ENCODE assay signal across 29 mouse cellular contexts in the genomic region with DNA sequence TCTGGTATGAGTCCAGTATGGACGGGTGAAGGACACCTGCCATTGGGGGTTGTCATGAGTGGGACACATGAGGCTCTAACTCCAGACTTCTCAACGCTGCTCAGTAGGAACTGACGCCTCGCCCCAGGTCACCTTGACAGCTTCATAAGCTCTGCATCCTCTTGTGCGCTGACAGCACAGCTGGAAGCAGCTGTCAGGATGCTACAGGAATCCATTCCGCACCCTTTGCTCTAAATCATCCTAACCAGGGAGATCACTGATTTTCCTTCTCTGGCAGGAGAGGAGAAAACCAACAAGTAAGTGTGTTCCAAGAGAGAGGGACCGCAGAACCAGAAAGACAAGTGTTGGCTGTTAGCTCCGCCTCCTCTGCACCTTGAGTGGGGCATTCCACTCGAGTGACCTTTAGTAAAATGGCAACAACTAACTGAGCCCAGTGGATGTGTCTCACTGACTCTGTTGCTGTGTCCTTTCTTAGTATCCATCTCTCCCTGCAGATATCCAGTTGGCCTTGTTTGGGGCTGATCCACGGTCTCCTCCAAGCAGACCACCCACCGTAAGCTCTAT.
DNase-seq lines count a peak whose midpoint lies in the region; ATAC-seq and TF ChIP-seq lines count a peak whose summit lies in the region.
"Had no signal": no experiment of that assay in that cellular context is flagged by ENCODE, and none has a peak within 500 bp of the region (broad histone marks: within the 10 kb centered on the region; RNA-seq: fewer than 3 reads in every experiment).

No protein-coding gene starts in this region.

- WGBS in intestine, embryonic 14.5 days, result 51% methylated on average over 11 of the region's 11 CpGs
- 77% methylated on average over 11 of the region's 11 CpGs for WGBS in intestine, postnatal 0 days
- WGBS in lung, embryonic 15.5 days, result 62% methylated on average over 11 of the region's 11 CpGs
- 58% methylated on average over 11 of the region's 11 CpGs for WGBS in lung, postnatal 0 days
- WGBS in stomach, embryonic 16.5 days, result 63% methylated on average over 11 of the region's 11 CpGs

- peak; percentile 59 for DNase-seq in intestine, embryonic 14.5 days (ENCODE audit: low spot score)
- DNase-seq in lung, postnatal 10 days, result no peak
- peak; percentile 38 for DNase-seq in lung, postnatal 0 days (ENCODE audit: low spot score)
- no peak for DNase-seq in cerebellum, adult 9-10 months
- no peak for DNase-seq in layer of hippocampus, postnatal 10 days (ENCODE audit: low spot score in 2 of 2)
- DNase-seq: adrenal gland, postnatal 14 days; cerebellum, adult 11 months; cerebellum, postnatal 10 days; gastrocnemius, adult 2 months; gastrocnemius, postnatal 36 days; kidney, adult 18-20 months; layer of hippocampus, adult 9-11 months; retina, postnatal 1 day; right cerebral cortex, postnatal 25 days had no signal

- no peaks in the 10 kb centered on the region for H3K36me3 ChIP-seq in intestine, embryonic 14.5 days (ENCODE audit: control insufficient read depth, insufficient read depth, low read length)
- H3K36me3 ChIP-seq in intestine, postnatal 0 days (ENCODE audit: control insufficient read depth, insufficient read depth), result no peaks in the 10 kb centered on the region
- no peaks in the 10 kb centered on the region for H3K36me3 ChIP-seq in lung, embryonic 15.5 days
- H3K36me3 ChIP-seq in lung, postnatal 0 days (ENCODE audit: insufficient read depth, low read length), result no peaks in the 10 kb centered on the region
- H3K36me3 ChIP-seq in stomach, embryonic 16.5 days (ENCODE audit: control insufficient read depth, insufficient read depth, low read length), result no peaks in the 10 kb centered on the region
- H3K36me3 ChIP-seq: embryonic facial prominence, embryonic 13.5 days; forebrain, embryonic 10.5 days; forebrain, embryonic 15.5 days; heart, embryonic 15.5 days; limb, embryonic 12.5 days; liver, embryonic 15.5 days; midbrain, embryonic 10.5 days; midbrain, embryonic 15.5 days; neural tube, embryonic 15.5 days had no signal

- H3K9me3 ChIP-seq in intestine, embryonic 14.5 days (ENCODE audit: control insufficient read depth, low read length), result no peaks in the 10 kb centered on the region
- no peaks in the 10 kb centered on the region for H3K9me3 ChIP-seq in intestine, postnatal 0 days (ENCODE audit: control insufficient read depth)
- H3K9me3 ChIP-seq in lung, embryonic 15.5 days, result no peaks in the 10 kb centered on the region
- H3K9me3 ChIP-seq in lung, postnatal 0 days (ENCODE audit: low read length), result no peaks in the 10 kb centered on the region
- H3K9me3 ChIP-seq in stomach, embryonic 16.5 days (replicated peaks; ENCODE audit: control insufficient read depth, low read length), result no peaks in the 10 kb centered on the region
- H3K9me3 ChIP-seq: embryonic facial prominence, embryonic 13.5 days; forebrain, embryonic 15.5 days; heart, embryonic 15.5 days; limb, embryonic 12.5 days; liver, embryonic 15.5 days; midbrain, embryonic 15.5 days; neural tube, embryonic 15.5 days had no signal

- no peak for TF ChIP-seq CTCF in intestine, postnatal 0 days (IDR thresholded peaks at IDR 0.05; ENCODE audit: low read depth)
- TF ChIP-seq CTCF in lung, postnatal 0 days (IDR thresholded peaks at IDR 0.05), result no peak

- no peak overlapping the region for H3K4me3 ChIP-seq in intestine, embryonic 14.5 days (ENCODE audit: low read depth, low read length)
- H3K4me3 ChIP-seq in intestine, postnatal 0 days (ENCODE audit: low read depth, low read length), result no peak overlapping the region
- no peak overlapping the region for H3K4me3 ChIP-seq in lung, embryonic 15.5 days
- H3K4me3 ChIP-seq in lung, postnatal 0 days (ENCODE audit: low read depth, low read length), result no peak overlapping the region
- H3K4me3 ChIP-seq in stomach, embryonic 16.5 days (replicated peaks; ENCODE audit: low read length), result no peak overlapping the region
- H3K4me3 ChIP-seq: embryonic facial prominence, embryonic 13.5 days; forebrain, embryonic 10.5 days; forebrain, embryonic 15.5 days; gastrocnemius, adult 2 months; heart, embryonic 15.5 days; left cerebral cortex, adult 2 months; limb, embryonic 12.5 days; liver, embryonic 15.5 days; midbrain, embryonic 10.5 days; midbrain, embryonic 15.5 days; neural tube, embryonic 15.5 days had no signal

- no peaks in the 10 kb centered on the region for H3K27me3 ChIP-seq in intestine, embryonic 14.5 days (replicated peaks; ENCODE audit: control insufficient read depth, insufficient read depth, low read length)
- no peaks in the 10 kb centered on the region for H3K27me3 ChIP-seq in intestine, postnatal 0 days (replicated peaks; ENCODE audit: control insufficient read depth, insufficient read depth, low read length)
- no peaks in the 10 kb centered on the region for H3K27me3 ChIP-seq in lung, embryonic 15.5 days
- no peaks in the 10 kb centered on the region for H3K27me3 ChIP-seq in lung, postnatal 0 days (replicated peaks; ENCODE audit: insufficient read depth, low read length)
- no peaks in the 10 kb centered on the region for H3K27me3 ChIP-seq in stomach, embryonic 16.5 days (ENCODE audit: control insufficient read depth, insufficient read depth, low read length)
- H3K27me3 ChIP-seq: embryonic facial prominence, embryonic 13.5 days; forebrain, embryonic 15.5 days; heart, embryonic 15.5 days; limb, embryonic 12.5 days; liver, embryonic 15.5 days; midbrain, embryonic 15.5 days; neural tube, embryonic 15.5 days had no signal

- TF ChIP-seq EP300 in lung, postnatal 0 days (IDR thresholded peaks at IDR 0.05), result no peak

- H3K4me2 ChIP-seq in intestine, embryonic 14.5 days (ENCODE audit: low read length), result no peak overlapping the region
- no peak overlapping the region for H3K4me2 ChIP-seq in intestine, postnatal 0 days (replicated peaks; ENCODE audit: low read depth)
- H3K4me2 ChIP-seq in lung, embryonic 15.5 days, result no peak overlapping the region
- no peak overlapping the region for H3K4me2 ChIP-seq in lung, postnatal 0 days (replicated peaks; ENCODE audit: low read depth, low read length)
- H3K4me2 ChIP-seq in stomach, embryonic 16.5 days (ENCODE audit: low read depth, low read length), result no peak overlapping the region
- H3K4me2 ChIP-seq: embryonic facial prominence, embryonic 13.5 days; forebrain, embryonic 15.5 days; heart, embryonic 15.5 days; limb, embryonic 12.5 days; liver, embryonic 15.5 days; midbrain, embryonic 15.5 days; neural tube, embryonic 15.5 days had no signal

- ATAC-seq in intestine, embryonic 14.5 days (replicated peaks; ENCODE audit: low FRiP score, low TSS enrichment, low read depth), result no peak
- ATAC-seq in intestine, postnatal 0 days, result no peak
- no peak for ATAC-seq in lung, embryonic 15.5 days (ENCODE audit: borderline replicate concordance, extremely low read depth, low FRiP score, low TSS enrichment)
- no peak for ATAC-seq in lung, postnatal 0 days
- ATAC-seq in stomach, embryonic 16.5 days (ENCODE audit: insufficient read depth, low FRiP score), result no peak
- ATAC-seq: forebrain, embryonic 15.5 days; hindbrain, postnatal 0 days; midbrain, embryonic 15.5 days had no signal

- no peak overlapping the region for H3K9ac ChIP-seq in intestine, embryonic 14.5 days (ENCODE audit: low read length)
- H3K9ac ChIP-seq in intestine, postnatal 0 days (ENCODE audit: low read depth, low read length), result no peak overlapping the region
- H3K9ac ChIP-seq in lung, embryonic 15.5 days, result no peak overlapping the region
- H3K9ac ChIP-seq in lung, postnatal 0 days (replicated peaks; ENCODE audit: low read depth), result no peak overlapping the region
- H3K9ac ChIP-seq in stomach, embryonic 16.5 days (ENCODE audit: low read length), result no peak overlapping the region
- H3K9ac ChIP-seq: embryonic facial prominence, embryonic 13.5 days; forebrain, embryonic 15.5 days; heart, embryonic 15.5 days; limb, embryonic 12.5 days; liver, embryonic 15.5 days; midbrain, embryonic 15.5 days; neural tube, embryonic 15.5 days had no signal

- peak overlapping the region; percentile 57; the same call in 1 of the 2 replicates for H3K27ac ChIP-seq in intestine, embryonic 14.5 days (ENCODE audit: low read depth)
- no peak overlapping the region for H3K27ac ChIP-seq in intestine, postnatal 0 days (ENCODE audit: low read depth, low read length)
- H3K27ac ChIP-seq in lung, embryonic 15.5 days, result peak overlapping the region; percentile 73
- no peak overlapping the region for H3K27ac ChIP-seq in lung, postnatal 0 days (ENCODE audit: low read length)
- peak overlapping the region; percentile 84 for H3K27ac ChIP-seq in stomach, embryonic 16.5 days (ENCODE audit: low read length)
- H3K27ac ChIP-seq: embryonic facial prominence, embryonic 13.5 days; forebrain, embryonic 10.5 days; forebrain, embryonic 15.5 days; gastrocnemius, adult 2 months; heart, embryonic 15.5 days; hindbrain, postnatal 0 days; kidney, postnatal 0 days; left cerebral cortex, adult 2 months; limb, embryonic 12.5 days; liver, embryonic 15.5 days; midbrain, embryonic 15.5 days; neural tube, embryonic 15.5 days had no signal

- peaks cover 46% of the 10 kb centered on the region for H3K4me1 ChIP-seq in intestine, embryonic 14.5 days (replicated peaks; ENCODE audit: control insufficient read depth, insufficient read depth, low read length)
- H3K4me1 ChIP-seq in intestine, postnatal 0 days (replicated peaks; ENCODE audit: control insufficient read depth, insufficient read depth, low read length), result peaks cover 6% of the 10 kb centered on the region; the same call in 1 of the 2 replicates
- peaks cover 67% of the 10 kb centered on the region for H3K4me1 ChIP-seq in lung, embryonic 15.5 days
- H3K4me1 ChIP-seq in lung, postnatal 0 days (ENCODE audit: insufficient read depth, low read depth, low read length), result peaks cover 11% of the 10 kb centered on the region; the same call in 1 of the 2 replicates
- H3K4me1 ChIP-seq in stomach, embryonic 16.5 days (ENCODE audit: control insufficient read depth, insufficient read depth, low read length), result peaks cover 41% of the 10 kb centered on the region
- H3K4me1 ChIP-seq: forebrain, embryonic 15.5 days; liver, embryonic 15.5 days; neural tube, embryonic 15.5 days had no signal

Comparison
In these comparisons a context has a peak if more than half of its experiments do, and no peak if none do; other contexts are left out.
1. DNase-seq: peak in intestine, embryonic 14.5 days (single experiment) and lung, postnatal 0 days (single experiment); none in lung, postnatal 10 days (single experiment), cerebellum, adult 9-10 months (single experiment) and layer of hippocampus, postnatal 10 days (0 of 2).
2. H3K27ac ChIP-seq: peak in intestine, embryonic 14.5 days (single experiment), lung, embryonic 15.5 days (single experiment) and stomach, embryonic 16.5 days (single experiment); none in intestine, postnatal 0 days (single experiment) and lung, postnatal 0 days (single experiment).